Mouse (Mus musculus): ENCODE data around the gene Gpr82. TPM values are rescaled to one million over a fixed set of nuclear protein-coding genes. Genes with fewer than 3 reads are reported as not detected.

The Gpr82 gene
- polyA plus RNA-seq, 1 experiment from 2014 or later: 0.35 TPM

- H3K9ac ChIP-seq (ENCODE audit: low read length): no peak overlapping the region
- ATAC-seq (ENCODE audit: insufficient read depth, low FRiP score): no peak
- no peaks in the 10 kb centered on the region for H3K36me3 ChIP-seq (ENCODE audit: control insufficient read depth, insufficient read depth, low read length)
- no peak overlapping the region for H3K27ac ChIP-seq (ENCODE audit: low read length)
- 46% methylated on average over 2 of the region's 2 CpGs for WGBS
- H3K27me3 ChIP-seq (ENCODE audit: control insufficient read depth, insufficient read depth, low read length): no peaks in the 10 kb centered on the region; the same call in 1 of the 2 replicates
- H3K9me3 ChIP-seq (replicated peaks; ENCODE audit: control insufficient read depth, low read length): no peaks in the 10 kb centered on the region
- no peak overlapping the region for H3K4me2 ChIP-seq (ENCODE audit: low read depth, low read length)
- no peaks in the 10 kb centered on the region for H3K4me1 ChIP-seq (ENCODE audit: control insufficient read depth, insufficient read depth, low read length)
- H3K4me3 ChIP-seq (replicated peaks; ENCODE audit: low read length): no peak overlapping the region
These were observed 22.3 kb upstream of the Gpr82 start for GRCm38 (mm10) chrX:13638894-13639293.

DNA sequence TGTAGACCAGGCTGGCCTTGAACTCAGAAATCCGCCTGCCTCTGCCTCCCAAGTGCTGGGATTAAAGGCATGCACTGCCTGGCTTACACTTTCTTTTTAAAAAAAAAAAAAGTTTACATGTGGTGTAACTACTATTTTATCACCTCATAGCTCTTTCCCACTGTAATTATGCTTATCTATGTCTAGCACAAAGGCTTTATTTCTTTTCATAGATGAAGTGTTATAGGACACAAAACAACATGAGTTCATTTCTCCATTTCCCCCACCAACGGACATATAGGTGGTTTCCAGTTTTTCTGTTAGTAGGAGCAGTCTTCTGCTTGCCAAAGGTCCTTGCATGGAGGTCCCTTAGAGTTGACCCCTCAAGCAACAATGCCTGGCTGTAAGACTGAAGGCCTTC lies 9.3 kb upstream of the Gpr82 start:
- ATAC-seq (ENCODE audit: insufficient read depth, low FRiP score): no peak

GRCm38 (mm10) chrX:13652291-13652690 lies 8.9 kb upstream of the Gpr82 start:
- H3K4me3 ChIP-seq (replicated peaks; ENCODE audit: low read length): no peak overlapping the region
- H3K4me2 ChIP-seq (ENCODE audit: low read depth, low read length): no peak overlapping the region
- no peak overlapping the region for H3K9ac ChIP-seq (ENCODE audit: low read length)
- no peaks in the 10 kb centered on the region for H3K36me3 ChIP-seq (ENCODE audit: control insufficient read depth, insufficient read depth, low read length)
- no peak overlapping the region for H3K27ac ChIP-seq (ENCODE audit: low read length)
- H3K27me3 ChIP-seq (ENCODE audit: control insufficient read depth, insufficient read depth, low read length): no peaks in the 10 kb centered on the region
- no peak for ATAC-seq (ENCODE audit: insufficient read depth, low FRiP score)
- 88% methylated on average over 1 of the region's 1 CpGs for WGBS
- H3K4me1 ChIP-seq (ENCODE audit: control insufficient read depth, insufficient read depth, low read length): no peaks in the 10 kb centered on the region
- H3K9me3 ChIP-seq (replicated peaks; ENCODE audit: control insufficient read depth, low read length): no peaks in the 10 kb centered on the region; the same call in 1 of the 2 replicates

More for the DNA sequence above, 9.3 kb upstream of the Gpr82 start:
- Histone ChIP-seq H3K4me1 (ENCODE audit: control insufficient read depth, insufficient read depth, low read length) (no peaks in the 10 kb centered on the region), H3K4me3 (replicated peaks; ENCODE audit: low read length) (no peak overlapping the region), H3K36me3 (ENCODE audit: control insufficient read depth, insufficient read depth, low read length) (no peaks in the 10 kb centered on the region), H3K4me2 (ENCODE audit: low read depth, low read length) (no peak overlapping the region), H3K27me3 (ENCODE audit: control insufficient read depth, insufficient read depth, low read length) (no peaks in the 10 kb centered on the region), H3K9ac (ENCODE audit: low read length) (no peak overlapping the region), H3K9me3 (replicated peaks; ENCODE audit: control insufficient read depth, low read length) (no peaks in the 10 kb centered on the region; the same call in 1 of the 2 replicates), H3K27ac (ENCODE audit: low read length) (no peak overlapping the region)
- WGBS: 80% methylated on average over 2 of the region's 2 CpGs

GRCm38 (mm10) chrX:13655005-13655421 lies 6.2 kb upstream of the Gpr82 start:
- 73% methylated on average over 3 of the region's 3 CpGs for WGBS

GRCm38 (mm10) chrX:13655906-13656305 lies 5.3 kb upstream of the Gpr82 start:
- Histone ChIP-seq H3K4me3 (replicated peaks; ENCODE audit: low read length) (no peak overlapping the region), H3K4me1 (ENCODE audit: control insufficient read depth, insufficient read depth, low read length) (no peaks in the 10 kb centered on the region), H3K27me3 (ENCODE audit: control insufficient read depth, insufficient read depth, low read length) (no peaks in the 10 kb centered on the region; the same call in 1 of the 2 replicates), H3K36me3 (ENCODE audit: control insufficient read depth, insufficient read depth, low read length) (no peaks in the 10 kb centered on the region), H3K4me2 (ENCODE audit: low read depth, low read length) (no peak overlapping the region), H3K9ac (ENCODE audit: low read length) (no peak overlapping the region), H3K27ac (ENCODE audit: low read length) (no peak overlapping the region), H3K9me3 (replicated peaks; ENCODE audit: control insufficient read depth, low read length) (no peaks in the 10 kb centered on the region)
- no peak for ATAC-seq (ENCODE audit: insufficient read depth, low FRiP score)
- 78% methylated on average over 6 of the region's 6 CpGs for WGBS

More at GRCm38 (mm10) chrX:13655005-13655421, 6.2 kb upstream of the Gpr82 start:
- H3K27me3 ChIP-seq (ENCODE audit: control insufficient read depth, insufficient read depth, low read length): no peaks in the 10 kb centered on the region; the same call in 1 of the 2 replicates
- H3K27ac ChIP-seq (ENCODE audit: low read length): no peak overlapping the region; the same call in 1 of the 2 replicates
- no peak for ATAC-seq (ENCODE audit: insufficient read depth, low FRiP score)
- H3K4me2 ChIP-seq (ENCODE audit: low read depth, low read length): no peak overlapping the region
- H3K9ac ChIP-seq (ENCODE audit: low read length): no peak overlapping the region
- no peak overlapping the region for H3K4me3 ChIP-seq (replicated peaks; ENCODE audit: low read length)
- H3K9me3 ChIP-seq (replicated peaks; ENCODE audit: control insufficient read depth, low read length): no peaks in the 10 kb centered on the region
- no peaks in the 10 kb centered on the region for H3K4me1 ChIP-seq (ENCODE audit: control insufficient read depth, insufficient read depth, low read length)
- no peaks in the 10 kb centered on the region for H3K36me3 ChIP-seq (ENCODE audit: control insufficient read depth, insufficient read depth, low read length)

DNA sequence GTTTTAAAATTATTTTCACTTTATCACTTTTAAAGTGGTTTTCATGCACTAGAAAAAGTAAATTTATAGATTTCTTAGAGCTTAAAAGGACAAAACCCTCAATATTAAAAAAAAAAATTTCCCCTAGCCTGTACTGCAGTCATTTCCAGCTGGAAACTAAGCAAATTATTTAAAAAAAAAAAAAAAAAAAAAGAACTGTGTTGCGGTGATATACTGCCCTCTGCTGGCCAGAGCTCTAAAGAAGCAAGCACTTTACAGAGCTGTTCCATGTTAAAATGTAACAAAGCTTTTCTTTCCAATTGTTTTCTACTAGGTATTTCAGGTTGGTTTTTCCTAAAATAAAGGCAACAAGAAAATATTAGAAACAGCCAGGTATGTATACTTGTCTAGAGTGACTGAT lies 4.4 kb upstream of the Gpr82 start:
- H3K36me3 ChIP-seq (ENCODE audit: control insufficient read depth, insufficient read depth, low read length): no peaks in the 10 kb centered on the region
- H3K27ac ChIP-seq (ENCODE audit: low read length): no peak overlapping the region
- H3K27me3 ChIP-seq (ENCODE audit: control insufficient read depth, insufficient read depth, low read length): no peaks in the 10 kb centered on the region; the same call in 1 of the 2 replicates
- no peak overlapping the region for H3K4me3 ChIP-seq (replicated peaks; ENCODE audit: low read length)
- no peaks in the 10 kb centered on the region for H3K4me1 ChIP-seq (ENCODE audit: control insufficient read depth, insufficient read depth, low read length)
- H3K9me3 ChIP-seq (replicated peaks; ENCODE audit: control insufficient read depth, low read length): no peaks in the 10 kb centered on the region
- ATAC-seq (ENCODE audit: insufficient read depth, low FRiP score): no peak
- no peak overlapping the region for H3K9ac ChIP-seq (ENCODE audit: low read length)
- 5% methylated on average over 1 of the region's 1 CpGs for WGBS
- H3K4me2 ChIP-seq (ENCODE audit: low read depth, low read length): no peak overlapping the region

- Histone ChIP-seq H3K4me1 (ENCODE audit: control insufficient read depth, insufficient read depth, low read length) (no peaks in the 10 kb centered on the region), H3K9me3 (replicated peaks; ENCODE audit: control insufficient read depth, low read length) (no peaks in the 10 kb centered on the region), H3K27ac (ENCODE audit: low read length) (no peak overlapping the region), H3K4me2 (ENCODE audit: low read depth, low read length) (no peak overlapping the region), H3K9ac (ENCODE audit: low read length) (no peak overlapping the region), H3K4me3 (replicated peaks; ENCODE audit: low read length) (no peak overlapping the region), H3K36me3 (ENCODE audit: control insufficient read depth, insufficient read depth, low read length) (no peaks in the 10 kb centered on the region), H3K27me3 (ENCODE audit: control insufficient read depth, insufficient read depth, low read length) (no peaks in the 10 kb centered on the region; the same call in 1 of the 2 replicates)
- ATAC-seq (ENCODE audit: insufficient read depth, low FRiP score): no peak
- 73% methylated on average over 3 of the region's 3 CpGs for WGBS
These were observed 2.5 kb upstream of the Gpr82 start for GRCm38 (mm10) chrX:13658616-13659140.

DNA sequence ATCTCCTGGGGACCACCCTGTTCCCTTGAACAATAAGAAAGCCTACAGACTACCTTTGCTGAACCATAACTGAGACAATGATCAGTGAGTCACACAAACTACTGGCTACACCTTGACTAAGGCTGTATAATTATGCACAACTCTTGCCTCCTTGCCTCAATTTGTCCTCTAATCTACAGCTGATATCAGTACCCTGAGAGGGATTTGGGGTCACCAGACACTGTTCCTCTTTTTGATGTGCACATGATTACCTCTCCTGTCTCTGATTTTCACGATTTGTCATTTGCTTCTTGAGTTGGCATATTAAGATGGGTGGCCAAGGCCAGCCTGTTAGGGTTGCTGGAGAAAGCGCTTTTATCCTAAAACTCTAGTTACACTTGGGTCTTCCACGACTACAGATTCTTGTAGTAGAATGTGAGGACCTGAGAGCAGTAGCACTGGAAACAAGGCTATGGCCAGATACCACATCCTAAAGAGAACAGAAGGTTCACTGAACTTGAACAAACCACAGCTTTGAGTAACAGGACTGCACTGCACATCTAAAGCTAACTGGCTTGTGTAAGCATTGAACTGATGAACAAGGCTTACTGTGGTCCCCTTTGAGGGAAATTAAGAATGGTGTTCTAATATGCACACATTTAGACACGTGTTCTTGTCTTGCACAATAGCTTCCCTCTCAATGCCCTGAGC lies 1.8 kb upstream of the Gpr82 start:
- ATAC-seq (ENCODE audit: insufficient read depth, low FRiP score): no peak
- no peak overlapping the region for H3K4me2 ChIP-seq (ENCODE audit: low read depth, low read length)
- no peaks in the 10 kb centered on the region for H3K36me3 ChIP-seq (ENCODE audit: control insufficient read depth, insufficient read depth, low read length)
- no peaks in the 10 kb centered on the region; the same call in 1 of the 2 replicates for H3K27me3 ChIP-seq (ENCODE audit: control insufficient read depth, insufficient read depth, low read length)
- H3K27ac ChIP-seq (ENCODE audit: low read length): no peak overlapping the region
- no peaks in the 10 kb centered on the region for H3K4me1 ChIP-seq (ENCODE audit: control insufficient read depth, insufficient read depth, low read length)
- no peak overlapping the region for H3K9ac ChIP-seq (ENCODE audit: low read length)
- no peak overlapping the region for H3K4me3 ChIP-seq (replicated peaks; ENCODE audit: low read length)
- H3K9me3 ChIP-seq (replicated peaks; ENCODE audit: control insufficient read depth, low read length): no peaks in the 10 kb centered on the region
- 76% methylated on average over 4 of the region's 4 CpGs for WGBS

DNA sequence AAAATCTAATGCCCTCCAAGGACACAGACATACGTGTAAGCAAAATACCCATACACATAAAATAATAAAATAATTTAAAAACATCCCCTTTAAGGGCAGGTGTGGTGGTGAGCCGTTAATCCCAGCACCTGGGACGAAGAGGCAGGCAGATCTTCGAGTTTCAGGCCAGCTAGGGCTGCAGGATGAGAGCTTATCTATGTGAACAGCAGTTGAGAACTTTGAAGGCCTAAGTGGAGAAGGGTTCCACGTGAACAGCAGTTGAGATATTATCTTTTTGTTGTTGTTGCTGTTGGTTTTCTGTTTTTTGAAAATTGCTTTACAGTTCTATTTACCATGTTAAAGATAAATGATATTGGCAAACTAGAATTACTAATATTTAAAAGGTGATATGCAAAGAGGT lies 7.7 kb downstream of the Gpr82 start:
- Histone ChIP-seq H3K4me2 (ENCODE audit: low read depth, low read length) (no peak overlapping the region), H3K9me3 (replicated peaks; ENCODE audit: control insufficient read depth, low read length) (no peaks in the 10 kb centered on the region), H3K27me3 (ENCODE audit: control insufficient read depth, insufficient read depth, low read length) (no peaks in the 10 kb centered on the region), H3K4me3 (replicated peaks; ENCODE audit: low read length) (no peak overlapping the region), H3K27ac (ENCODE audit: low read length) (no peak overlapping the region), H3K9ac (ENCODE audit: low read length) (no peak overlapping the region), H3K4me1 (ENCODE audit: control insufficient read depth, insufficient read depth, low read length) (no peaks in the 10 kb centered on the region), H3K36me3 (ENCODE audit: control insufficient read depth, insufficient read depth, low read length) (no peaks in the 10 kb centered on the region)
- no peak for ATAC-seq (ENCODE audit: insufficient read depth, low FRiP score)
- 80% methylated on average over 5 of the region's 5 CpGs for WGBS
